Mouse (Mus musculus) brain, embryonic 14.5 days (tissue): ENCODE data around the gene Idh3a. TPM values are rescaled to one million over a fixed set of nuclear protein-coding genes. Genes with fewer than 3 reads are reported as not detected.

Source experiments
- DNase-seq: peaks from one replicate; pipeline ENCODE4 v3.0.0-alpha.2; 2011; ENCODE audit warnings: low read depth
- CTCF ChIP-seq: fragments of 200-500 bp; IDR thresholded peaks from 2 replicates; pipeline ENCODE4 v1.5.1; 2012; ENCODE audit warnings: inconsistent platforms, mild to moderate bottlenecking, moderate library complexity, borderline replicate concordance; ENCODE audit not compliant: insufficient read depth, insufficient read length; ENCODE audit errors: extremely low read depth
- POLR2A ChIP-seq: fragments of 200-500 bp; IDR thresholded peaks from 2 replicates; pipeline ENCODE4 v1.6.1; 2012; ENCODE audit warnings: mild to moderate bottlenecking, inconsistent platforms, borderline replicate concordance; ENCODE audit not compliant: poor library complexity, insufficient read depth, insufficient read length, severe bottlenecking; ENCODE audit errors: extremely low read depth
- polyA plus RNA-seq: library from polyadenylated mRNA; depleted of rRNA; stranded (reverse); fragments of >200 nt; gene quantifications from 2 replicates; pipeline ENCODE4 v1.2.3, GENCODE M21; 2012

Gene Idh3a
- polyA plus RNA-seq, 1 experiment, result 75.5 TPM

- DNase-seq, result no peak
- TF ChIP-seq CTCF (no peak), POLR2A (no peak)
Measured at GRCm38 (mm10) chr9:54602386-54602785, 16.3 kb downstream of the Idh3a start.

DNA sequence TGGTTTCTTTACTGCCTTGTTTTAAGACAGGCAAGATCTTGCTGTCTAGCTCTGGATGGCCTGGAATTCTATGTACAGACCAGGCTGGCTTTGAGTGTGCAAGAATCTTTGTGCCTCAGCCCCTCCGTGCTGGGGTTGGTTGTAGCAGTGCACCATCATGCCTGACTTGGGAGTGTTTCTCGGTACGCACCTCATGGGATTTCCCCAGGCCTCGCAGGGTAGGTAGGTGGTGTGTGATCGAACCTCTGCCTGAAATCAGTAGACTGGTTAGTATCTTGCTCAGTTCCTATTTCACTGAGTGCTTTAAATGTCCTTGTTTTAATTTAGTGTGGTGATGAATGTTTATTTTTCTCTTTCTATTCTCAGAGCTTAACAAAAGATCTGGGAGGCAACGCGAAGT lies 16.8 kb downstream of the Idh3a start:
- no peak for DNase-seq
- TF ChIP-seq POLR2A (no peak), CTCF (no peak)

- TF ChIP-seq POLR2A (no peak), CTCF (no peak)
- DNase-seq, result no peak
Measured at GRCm38 (mm10) chr9:54604131-54604654, 18.1 kb downstream of the Idh3a start.

GRCm38 (mm10) chr9:54604886-54605285 lies 18.8 kb downstream of the Idh3a start:
- TF ChIP-seq CTCF (peak; percentile 59; the same call in 1 of the 2 replicates), POLR2A (no peak)
- peak; percentile 65 for DNase-seq

DNA sequence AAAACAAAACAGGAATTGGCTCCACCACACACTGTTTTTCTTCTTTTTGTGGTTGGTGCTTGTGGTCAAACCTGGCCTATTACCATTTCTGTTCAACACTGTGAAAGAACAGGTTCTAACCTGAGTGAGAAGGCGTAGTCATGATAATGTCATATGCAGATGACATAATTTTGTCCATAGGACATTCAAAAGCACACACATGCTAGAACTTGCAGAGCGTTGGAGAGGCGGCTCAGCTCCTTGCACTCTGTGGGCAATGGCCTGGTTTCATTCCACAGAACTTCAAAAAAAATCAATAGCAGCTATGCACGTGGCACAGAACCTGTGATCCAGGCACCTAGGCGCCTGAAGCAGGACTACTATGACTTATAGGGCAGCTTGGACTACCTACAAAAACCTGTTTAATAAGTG lies 26.7 kb downstream of the Idh3a start:
- DNase-seq, result no peak
- TF ChIP-seq CTCF (no peak), POLR2A (no peak)

DNA sequence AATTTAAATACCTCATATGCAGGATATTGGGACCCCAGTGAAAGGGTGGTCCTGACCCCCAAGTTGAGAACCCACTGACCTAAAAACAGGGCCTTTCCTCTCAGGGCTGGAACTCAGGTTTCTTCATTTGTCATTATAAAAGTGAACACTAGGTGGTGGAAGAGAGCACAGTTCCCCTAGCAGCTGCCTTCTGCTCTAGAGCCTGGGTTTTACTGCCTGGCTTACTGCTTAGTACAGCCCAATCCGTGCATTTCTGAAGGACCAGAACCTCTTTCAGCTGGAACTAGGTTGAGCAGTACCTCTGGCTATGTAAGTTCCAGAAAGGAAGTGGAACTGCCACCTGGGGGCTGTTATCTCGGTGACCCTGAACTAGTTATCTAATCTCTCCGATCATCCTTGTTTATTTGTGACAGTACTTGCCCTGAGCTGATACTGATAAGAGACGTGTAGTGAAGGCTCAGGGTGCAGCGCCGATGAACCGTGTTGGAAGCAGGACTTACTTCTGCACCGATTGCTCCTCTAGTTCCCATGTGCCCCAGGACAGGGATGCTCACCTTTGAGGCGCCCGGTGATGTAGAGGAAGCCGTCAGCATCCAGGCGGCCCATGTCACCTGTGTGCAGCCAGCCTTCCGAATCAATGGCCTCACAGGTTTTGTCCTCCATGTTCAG lies 28.2 kb downstream of the Idh3a start:
- DNase-seq, result peak; percentile 72
- TF ChIP-seq CTCF (peak; percentile 75; the same call in 1 of the 2 replicates), POLR2A (no peak)

GRCm38 (mm10) chr9:54627240-54627639 lies 41.1 kb downstream of the Idh3a start:
- DNase-seq, result no peak
- no peak for TF ChIP-seq CTCF
- no peak for TF ChIP-seq POLR2A

- no peak for TF ChIP-seq POLR2A
- peak; percentile 11; the same call in 1 of the 2 replicates for TF ChIP-seq CTCF
- no peak for DNase-seq
Measured at GRCm38 (mm10) chr9:54628752-54629151, 42.6 kb downstream of the Idh3a start.

DNA sequence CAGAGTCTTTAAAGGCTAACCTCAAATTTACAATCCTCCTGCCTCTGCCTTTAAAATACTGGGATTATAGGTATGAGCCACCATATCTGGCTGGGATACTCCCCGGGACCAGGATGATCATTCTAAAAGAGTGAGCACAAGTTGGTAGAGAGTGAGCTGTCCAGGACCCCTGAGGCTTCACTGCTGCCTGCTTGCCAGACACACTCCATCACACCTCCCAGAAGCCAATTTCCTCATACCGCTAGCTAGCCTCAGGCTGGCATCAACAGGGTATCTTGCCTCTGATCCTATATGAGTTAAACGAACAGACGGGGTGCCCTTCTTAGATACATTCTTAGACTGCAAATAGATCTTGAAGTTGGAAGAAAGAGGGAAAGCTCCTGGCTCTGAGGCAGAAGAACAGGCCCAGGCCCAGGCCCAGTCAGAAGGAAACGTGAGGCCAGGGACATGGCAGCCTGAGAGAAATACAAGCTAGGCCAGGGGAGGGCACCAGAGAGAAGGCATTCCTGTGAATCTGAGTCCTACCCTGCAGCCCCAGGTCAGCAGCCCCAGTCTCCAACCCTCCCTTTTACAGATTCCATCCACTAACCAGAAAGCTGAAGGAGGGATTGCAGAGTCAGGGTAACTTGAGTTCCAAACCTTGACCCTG lies 43.6 kb downstream of the Idh3a start:
- peak; percentile 14 for DNase-seq
- TF ChIP-seq CTCF (peak; percentile 5; the same call in 1 of the 2 replicates), POLR2A (no peak)

DNA sequence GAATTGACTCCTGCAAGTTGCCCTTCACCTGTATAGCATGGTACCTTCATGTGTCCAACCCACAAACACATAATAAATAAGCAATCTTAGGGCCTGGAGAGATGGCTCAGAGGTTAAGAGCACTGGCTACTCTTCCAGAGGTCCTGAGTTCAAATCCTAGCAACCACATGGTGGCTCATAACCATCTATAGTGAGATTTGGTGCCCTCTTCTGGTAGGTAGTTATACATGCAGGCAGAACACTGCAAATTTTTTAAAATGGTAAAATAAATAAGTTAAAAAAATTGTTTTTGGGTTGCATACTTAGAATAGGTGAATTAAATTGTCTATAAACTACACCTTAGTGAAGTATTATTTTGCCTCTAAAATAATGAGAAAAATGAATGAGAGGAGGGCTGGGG lies 44.8 kb downstream of the Idh3a start:
- DNase-seq, result no peak
- TF ChIP-seq CTCF, result no peak
- TF ChIP-seq POLR2A, result no peak

DNA sequence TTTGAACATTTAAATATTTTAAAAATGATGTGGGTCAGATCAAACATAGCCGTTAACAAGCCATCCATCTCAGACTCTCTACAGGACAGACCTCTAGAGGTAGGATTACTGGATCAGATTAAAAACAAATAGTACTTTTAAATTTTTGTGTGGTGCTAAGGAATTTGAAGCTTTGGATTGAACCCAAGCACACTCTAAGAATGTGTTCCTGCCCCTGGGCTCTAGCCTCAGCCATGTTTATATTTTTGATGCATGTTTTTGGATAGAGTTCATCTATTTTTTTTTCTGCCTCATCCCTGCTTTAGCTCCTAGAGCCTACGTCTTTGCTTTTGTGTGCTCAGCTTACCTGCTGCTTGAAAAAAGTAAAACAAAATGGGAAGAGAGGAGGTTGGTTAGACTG lies 47.3 kb downstream of the Idh3a start:
- no peak for DNase-seq
- no peak for TF ChIP-seq POLR2A
- no peak for TF ChIP-seq CTCF

DNA sequence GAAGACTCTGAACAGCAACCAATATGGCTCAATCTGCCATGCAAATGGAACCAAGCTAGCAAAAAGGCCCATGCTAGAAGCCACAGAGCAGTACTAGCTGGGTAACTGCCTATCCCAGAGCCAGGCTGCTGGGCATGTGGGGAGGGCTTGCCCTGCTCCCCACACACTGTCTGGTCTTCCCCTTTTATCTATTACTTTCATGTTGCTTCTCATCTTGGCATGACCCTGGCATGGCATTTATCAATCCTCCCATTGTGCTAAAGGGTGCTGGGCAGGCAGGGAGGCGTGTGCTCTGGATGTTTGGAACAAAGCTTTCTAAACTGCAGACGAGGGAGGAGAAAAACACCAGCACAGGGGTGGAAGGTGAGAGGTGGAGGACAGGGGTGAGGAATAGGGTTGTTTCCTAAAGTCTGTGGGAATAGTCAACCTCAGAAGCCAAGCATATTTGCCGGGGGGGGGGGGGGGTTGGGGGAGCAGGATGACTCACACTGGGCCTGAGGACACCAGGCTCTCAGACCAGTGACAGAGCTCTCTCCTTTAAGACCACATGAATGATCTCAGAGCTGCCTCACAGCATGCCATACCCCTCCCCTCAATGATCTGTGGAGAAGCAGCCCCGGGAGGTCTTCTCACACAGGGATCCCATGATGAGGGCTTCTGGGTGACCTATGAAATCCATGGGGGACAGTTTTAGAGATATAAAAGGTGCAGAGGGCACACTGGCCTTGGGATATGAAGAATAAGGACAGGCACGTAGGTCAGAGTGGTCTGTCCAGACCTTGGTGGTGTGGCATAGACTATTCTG lies 51.6 kb downstream of the Idh3a start:
- DNase-seq, result no peak
- no peak for TF ChIP-seq POLR2A
- TF ChIP-seq CTCF, result no peak
